Mouse (Mus musculus): ENCODE results near the gene Rab42. TPM values are rescaled to one million over a fixed set of nuclear protein-coding genes. Genes with fewer than 3 reads are reported as not detected.

Gene Rab42
- total RNA-seq, 2 experiments from 2014 or later, result not detected

DNA sequence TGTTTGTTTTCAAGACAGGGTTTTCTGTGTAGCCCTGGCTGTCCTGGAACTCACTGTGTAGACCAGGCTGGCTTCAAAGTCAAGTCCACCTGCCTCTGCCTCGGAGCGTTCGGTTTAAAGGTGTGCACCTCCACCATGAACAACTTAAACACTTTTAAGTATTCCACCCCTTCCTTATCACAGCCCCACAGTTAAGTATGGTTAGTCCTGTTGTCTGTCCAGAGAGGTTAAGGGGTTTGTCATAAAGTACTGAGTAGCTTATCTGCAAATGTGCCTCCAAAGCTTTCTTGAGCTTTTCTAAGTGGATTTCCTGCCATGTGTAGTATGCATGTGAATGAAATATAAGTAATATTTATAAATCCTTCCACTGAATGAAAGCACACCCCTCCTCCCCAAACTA is 27.2 kb downstream of the Rab42 start:
- no peak for ATAC-seq (replicated peaks; ENCODE audit: poor library complexity, severe bottlenecking)

DNA sequence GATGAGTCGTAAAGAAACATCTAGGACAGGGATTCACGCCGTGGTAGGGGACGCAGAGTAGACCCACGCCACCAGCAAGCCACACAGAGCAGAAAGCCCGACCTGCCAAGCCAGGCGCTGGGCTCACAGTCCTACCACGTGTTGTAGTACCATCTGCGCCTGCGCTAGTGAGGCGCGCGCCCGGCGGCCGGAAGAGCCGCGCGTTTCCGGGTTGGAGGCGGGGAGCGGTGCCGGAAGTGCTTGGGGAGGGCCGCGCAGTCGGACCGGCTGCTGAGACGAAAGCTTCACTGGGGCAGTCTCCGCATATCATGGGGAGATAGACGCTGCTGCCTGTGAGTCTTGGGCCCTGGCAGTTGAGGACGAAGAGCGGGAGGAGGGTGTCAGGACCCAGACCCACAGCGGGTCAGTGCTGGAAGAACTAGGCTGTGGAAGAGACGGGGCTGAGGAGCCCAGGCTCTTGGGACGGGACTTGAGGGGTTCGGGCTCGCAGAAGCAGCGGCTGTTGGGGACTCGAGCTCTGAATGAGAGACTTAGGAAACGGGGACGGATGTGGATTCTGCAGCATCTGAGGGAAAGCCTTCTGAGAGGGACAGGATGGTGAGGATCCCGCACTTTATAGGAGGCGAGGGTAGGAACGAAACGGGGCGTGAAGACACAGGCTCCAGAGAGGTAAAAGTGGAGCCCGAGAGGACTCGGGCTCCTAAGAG is 28.9 kb downstream of the Rab42 start, which contains the start of gene Taf12:
TSS of gene Taf12 (plus strand) at position 220 of the 707 bp plus-strand sequence.
- ATAC-seq (replicated peaks; ENCODE audit: poor library complexity, severe bottlenecking), result peak; percentile 73

DNA sequence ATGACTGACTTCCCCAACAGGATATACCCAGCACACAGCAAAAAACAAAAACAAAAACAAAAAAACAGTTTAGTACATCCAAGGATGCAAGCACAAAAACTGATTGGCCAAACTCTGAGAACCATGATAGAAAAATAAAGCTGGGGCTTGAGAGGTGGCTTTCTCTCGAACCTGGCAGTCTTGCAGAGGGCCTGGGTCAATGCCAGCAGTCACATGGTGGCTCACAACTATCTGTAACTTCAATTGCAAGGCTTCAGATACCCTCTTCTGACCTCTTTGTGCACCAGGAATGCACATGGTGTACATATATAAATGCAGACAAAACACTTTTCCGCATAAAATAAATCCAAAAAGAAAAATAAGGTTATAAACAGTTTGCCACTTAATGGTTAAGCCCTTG is 30.0 kb downstream of the Rab42 start:
- no peak for ATAC-seq (replicated peaks; ENCODE audit: poor library complexity, severe bottlenecking)

DNA sequence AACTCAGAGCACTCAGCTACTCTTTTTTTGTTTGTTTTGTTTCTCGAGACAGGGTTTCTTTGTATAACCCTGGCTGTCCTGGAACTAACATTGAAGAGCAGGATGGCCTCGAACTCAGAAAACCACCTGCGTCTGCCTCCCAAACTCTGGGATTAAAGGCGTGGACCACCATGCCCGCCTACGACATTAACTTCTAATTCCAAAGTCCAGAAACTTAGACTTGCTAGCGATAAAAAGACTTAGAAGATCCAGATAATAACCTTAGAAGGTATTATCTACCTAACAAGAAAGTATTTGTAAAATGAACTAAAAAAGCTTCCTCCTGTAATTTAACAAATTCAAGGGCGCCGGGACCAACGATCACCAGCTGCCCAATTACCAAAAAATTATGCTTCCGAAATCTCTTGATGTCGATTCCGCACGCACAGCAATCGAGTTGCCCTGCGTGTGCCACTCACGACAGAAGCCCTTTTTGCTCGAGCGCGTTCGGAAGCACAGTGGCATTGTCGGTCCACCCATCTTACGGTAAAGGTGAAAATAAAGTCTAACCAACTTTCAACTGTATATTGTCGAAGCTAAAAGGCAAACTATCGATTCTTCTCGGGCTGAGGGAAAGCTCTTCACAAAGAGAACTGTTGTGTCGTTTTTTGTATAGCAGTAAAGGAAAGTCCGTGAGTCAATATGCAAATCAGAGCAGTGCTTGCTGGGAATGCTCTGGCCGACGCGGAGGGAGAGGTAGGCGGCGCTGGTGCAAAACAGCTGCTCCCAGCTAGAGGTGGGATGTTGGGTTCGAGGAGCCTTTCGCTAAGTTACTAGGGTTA is 33.2 kb downstream of the Rab42 start:
- peak; percentile 66 for ATAC-seq (replicated peaks; ENCODE audit: poor library complexity, severe bottlenecking)

DNA sequence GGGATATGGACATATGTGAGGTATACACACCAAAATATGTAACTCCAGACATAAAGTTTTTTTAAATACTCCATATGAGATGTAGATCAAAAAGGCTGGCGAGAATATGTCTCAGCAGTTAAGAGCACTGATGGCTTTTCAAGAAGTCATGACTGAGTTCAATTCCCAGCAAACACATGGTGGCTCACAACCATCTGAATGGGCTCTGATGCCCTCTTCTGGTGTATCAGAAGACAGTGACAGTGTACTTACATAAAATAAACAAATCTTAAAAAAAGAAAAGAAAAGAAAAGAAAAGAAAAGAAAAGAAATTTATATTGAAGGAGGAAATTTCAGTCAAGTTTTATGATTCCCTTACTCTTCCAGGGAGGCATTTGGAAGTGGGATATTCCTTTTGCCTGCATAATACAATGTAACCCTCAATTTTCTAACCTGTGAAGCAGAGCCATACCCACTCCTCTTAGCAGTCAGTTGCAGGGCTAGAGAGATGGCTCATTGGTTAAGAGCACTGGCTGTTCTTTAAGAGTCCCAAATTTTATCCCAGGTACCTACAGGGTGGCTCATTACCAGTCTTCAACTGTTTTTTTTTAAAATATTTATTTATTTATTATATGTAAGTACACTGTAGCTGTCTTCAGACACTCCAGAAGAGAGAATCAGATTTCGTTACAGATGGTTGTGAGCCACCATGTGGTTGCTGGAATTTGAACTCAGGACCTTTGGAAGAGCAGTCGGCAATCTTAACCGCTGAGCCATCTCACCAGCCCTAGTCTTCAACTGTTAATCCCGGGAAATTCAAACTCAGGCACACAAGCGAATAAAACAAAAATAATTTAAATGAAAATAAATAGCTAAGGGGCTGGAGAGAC is 34.1 kb downstream of the Rab42 start:
- peak; percentile 30 for ATAC-seq (replicated peaks; ENCODE audit: poor library complexity, severe bottlenecking)

DNA sequence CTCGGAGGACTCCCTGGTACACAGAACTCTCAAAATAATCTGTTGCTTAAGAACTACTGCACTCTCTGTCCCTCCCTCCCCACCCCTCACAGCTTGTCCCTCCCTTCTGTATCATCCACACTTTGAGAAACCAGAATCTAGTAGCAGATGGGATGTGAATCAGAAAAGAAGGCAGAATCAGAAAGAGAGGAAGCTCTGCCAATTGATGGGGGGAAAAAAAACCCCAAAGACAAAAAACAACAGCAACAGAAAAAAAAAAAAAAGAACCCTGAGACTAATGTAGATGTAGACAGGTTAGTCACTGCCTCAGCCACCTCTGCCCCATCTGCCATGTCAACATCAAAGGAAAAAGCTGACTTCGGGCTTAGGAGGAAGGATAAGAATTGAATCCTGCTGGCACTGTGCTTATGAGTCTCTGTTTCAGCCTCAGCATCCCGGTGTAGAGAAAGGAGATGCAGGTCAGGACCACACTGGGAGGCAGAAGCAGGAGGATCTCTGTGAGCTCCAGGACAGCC is 36.3 kb downstream of the Rab42 start:
- no peak for ATAC-seq (replicated peaks; ENCODE audit: poor library complexity, severe bottlenecking)

DNA sequence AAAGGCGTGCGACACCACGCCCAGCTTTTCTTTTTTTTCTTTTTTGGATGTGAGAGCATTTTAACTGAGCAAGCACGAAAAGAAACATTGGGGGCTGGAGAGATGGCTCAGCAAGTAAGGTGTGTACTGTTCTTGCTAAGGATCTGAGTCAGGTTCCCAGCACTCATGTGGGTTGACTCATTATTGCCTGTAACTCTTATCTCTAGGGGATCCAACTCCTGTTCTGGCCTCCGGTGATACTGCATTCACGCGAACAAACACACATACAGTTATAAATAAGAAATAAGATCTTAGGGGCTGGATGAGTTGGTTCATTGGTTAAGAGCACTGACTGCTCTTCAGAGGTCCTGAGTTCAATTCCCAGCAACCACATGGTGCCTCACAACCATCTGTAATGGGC is 39.9 kb downstream of the Rab42 start:
- no peak for ATAC-seq (replicated peaks; ENCODE audit: poor library complexity, severe bottlenecking)

DNA sequence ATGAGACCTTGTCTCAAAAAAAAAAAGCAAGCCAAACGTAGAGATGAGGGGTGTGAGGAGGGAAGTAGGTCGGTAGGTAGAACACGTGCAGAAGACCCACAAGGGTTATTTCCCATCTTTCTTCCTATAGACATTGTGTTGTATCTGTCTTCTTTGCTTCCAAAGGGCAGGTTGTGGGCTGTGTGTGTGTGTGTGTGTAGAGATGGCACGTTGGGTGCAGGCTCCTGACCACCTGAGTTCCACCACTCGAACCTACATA is 40.9 kb downstream of the Rab42 start:
- ATAC-seq (replicated peaks; ENCODE audit: poor library complexity, severe bottlenecking), result no peak

DNA sequence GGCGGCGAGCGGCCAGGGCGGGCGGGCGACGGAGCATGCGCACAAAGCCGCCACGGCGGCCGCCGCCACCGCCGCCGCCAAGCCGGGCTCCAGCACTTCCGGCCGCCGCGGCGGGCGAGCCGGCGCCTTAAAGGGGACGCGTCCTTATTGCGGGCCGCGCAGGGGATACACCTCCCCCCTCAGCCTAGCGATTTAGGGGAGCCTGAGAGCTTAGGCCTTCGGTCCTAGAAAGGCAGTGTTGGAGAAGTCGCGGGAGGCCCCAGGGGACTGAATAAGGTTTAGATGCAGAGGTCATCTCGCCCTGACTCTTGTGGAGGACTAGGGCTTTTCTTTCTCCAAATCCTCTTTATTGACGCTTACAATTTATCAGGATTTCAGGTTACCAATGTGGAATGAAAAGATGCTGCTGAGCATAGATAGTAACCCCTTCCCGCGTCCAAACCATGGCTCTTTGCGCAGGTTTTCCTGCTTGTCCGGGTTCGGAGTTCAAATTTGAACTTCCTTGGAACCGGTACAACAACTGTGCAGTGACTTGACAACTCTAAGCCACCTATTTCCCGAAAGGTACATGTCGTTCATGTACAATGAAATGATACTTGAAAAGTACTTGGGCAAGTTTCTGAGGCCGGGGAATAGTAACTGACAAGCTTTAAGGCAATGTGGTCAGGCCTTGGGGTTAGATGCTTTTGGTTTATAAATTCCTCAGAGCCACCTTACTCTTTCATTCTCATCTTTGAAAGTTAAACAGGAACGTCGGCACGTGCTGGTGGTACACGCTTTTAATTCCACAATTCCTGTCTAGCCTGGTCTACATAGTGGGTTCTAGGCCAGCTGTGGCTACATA is 41.4 kb downstream of the Rab42 start, which contains the start of gene Gmeb1:
TSS of gene Gmeb1 (minus strand) at position 89 of the 844 bp plus-strand sequence.
- peak; percentile 57 for ATAC-seq (replicated peaks; ENCODE audit: poor library complexity, severe bottlenecking)

DNA sequence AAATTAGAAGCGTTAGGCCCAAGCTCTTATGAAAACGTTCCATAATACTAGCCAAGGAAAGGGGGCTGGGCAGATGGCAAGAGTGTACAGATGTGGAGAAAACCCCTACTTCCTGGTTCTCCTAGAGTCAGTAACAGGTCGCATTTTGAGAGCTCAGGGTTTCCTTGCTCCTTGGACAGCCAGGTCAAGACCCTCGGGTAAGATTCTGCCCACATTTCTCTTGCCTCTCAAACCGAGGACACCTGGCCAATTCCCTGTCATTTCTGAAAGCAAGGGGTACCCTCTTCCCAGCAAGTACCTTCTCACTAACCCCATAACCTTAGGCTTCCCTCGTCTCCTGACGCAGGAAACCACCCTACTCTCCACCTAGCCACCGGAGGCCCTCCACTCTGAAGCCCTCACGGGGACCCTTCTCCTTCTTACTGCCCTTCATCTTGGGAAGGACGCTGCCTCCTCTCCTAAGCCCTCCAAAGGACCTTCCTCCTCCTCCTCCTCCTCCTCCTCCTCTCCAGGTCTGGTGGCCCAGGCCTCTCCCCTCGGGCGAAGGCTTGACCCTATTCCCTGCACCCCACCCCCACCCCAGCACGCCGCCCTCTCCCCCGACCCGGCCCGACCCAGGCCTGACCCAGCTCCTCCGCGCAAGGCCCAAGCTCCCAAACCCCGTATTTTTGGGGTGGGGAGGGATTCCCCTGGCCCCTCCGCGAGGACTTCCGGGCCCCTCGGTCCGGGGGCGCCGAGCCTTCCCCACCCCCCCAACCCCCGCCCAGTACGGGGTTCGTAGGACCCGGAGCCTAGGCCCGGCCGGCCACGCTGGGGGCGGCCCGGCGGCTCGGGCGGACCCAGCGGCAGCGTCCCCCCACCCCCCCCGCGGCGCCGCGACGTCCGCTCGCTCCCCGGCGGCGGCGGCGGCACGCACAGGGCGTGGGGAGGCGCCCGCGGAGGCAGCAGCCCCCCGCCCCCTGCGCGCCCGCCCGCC is 42.5 kb downstream of the Rab42 start:
- peak; percentile 54 for ATAC-seq (replicated peaks; ENCODE audit: poor library complexity, severe bottlenecking)

DNA sequence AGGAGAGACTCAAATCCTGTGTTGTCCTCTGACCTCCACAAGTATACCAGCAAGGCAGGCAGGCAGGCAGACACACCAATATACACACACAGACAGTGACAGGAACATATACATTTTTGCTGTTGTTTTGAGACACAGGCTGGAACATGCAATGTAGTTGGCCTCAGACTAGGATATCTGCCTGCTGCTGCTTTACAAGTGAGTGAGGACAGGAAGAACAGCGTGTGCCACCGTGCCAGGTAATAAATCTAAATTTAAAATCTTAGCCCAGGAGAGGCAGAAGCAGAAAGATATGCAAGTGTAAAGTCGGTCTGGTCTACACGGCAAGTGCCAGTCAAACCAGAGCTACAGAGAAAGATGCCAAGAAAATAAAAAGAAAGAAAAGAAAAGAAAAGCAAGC is 43.9 kb downstream of the Rab42 start:
- ATAC-seq (replicated peaks; ENCODE audit: poor library complexity, severe bottlenecking), result no peak

DNA sequence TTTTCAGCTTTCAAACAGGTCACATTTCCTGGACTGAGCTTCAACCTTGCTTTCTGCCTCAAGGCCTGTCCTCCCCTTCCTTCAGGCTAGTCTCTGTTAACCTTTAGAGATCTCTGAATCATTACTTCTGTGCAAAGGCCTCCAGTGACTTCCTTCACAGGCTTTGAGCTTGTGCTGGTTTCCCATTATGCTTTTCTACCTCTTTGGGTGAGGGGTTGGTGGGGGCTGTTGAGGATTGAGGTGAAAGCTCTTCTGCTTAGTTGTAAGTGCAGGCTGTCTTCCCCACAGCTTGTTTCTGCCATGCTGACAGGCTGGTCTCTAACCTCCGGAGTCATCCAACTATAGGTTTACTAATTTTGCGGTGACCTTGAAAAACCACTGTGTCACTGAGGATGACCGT is 46.8 kb downstream of the Rab42 start:
- ATAC-seq (replicated peaks; ENCODE audit: poor library complexity, severe bottlenecking), result no peak

DNA sequence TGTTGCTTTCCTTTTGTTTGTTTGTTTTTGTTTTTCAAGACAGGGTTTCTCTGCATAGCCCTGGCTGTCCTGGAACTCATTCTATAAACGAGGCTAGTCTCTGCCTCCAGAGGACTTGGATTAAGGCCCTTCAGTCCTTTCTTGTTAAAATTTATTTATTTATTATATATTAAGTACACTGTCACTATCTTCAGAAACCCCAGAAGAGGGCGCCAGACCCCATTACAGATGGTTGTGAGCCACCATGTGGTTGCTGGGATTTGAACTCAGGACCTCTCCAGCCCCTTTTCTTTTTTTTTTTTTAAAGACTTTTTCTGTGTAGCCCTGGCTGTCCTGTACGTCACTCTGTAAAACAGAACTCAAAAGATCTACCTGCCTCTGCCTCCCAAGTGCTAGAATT is 48.2 kb downstream of the Rab42 start:
- no peak for ATAC-seq (replicated peaks; ENCODE audit: poor library complexity, severe bottlenecking)

DNA sequence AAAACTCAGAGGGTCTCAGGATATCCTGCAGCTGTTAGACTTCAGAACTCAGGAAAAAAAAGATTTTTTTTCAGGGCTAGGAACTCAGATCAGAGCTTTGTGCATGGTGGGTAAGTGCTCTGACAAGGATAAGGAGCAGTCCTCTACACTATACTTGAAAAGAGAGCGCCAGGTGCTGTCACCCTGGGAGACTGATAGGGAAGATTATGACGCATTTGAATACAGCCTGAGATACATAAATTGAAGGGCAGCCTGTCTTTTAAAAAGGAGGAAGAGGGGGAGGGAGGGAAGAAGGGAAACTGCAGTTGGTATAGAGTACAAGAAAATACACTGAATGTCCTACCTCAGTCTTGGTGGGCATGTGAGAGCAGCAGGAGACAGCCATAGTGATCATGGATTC is 49.6 kb downstream of the Rab42 start:
- ATAC-seq (replicated peaks; ENCODE audit: poor library complexity, severe bottlenecking), result no peak

DNA sequence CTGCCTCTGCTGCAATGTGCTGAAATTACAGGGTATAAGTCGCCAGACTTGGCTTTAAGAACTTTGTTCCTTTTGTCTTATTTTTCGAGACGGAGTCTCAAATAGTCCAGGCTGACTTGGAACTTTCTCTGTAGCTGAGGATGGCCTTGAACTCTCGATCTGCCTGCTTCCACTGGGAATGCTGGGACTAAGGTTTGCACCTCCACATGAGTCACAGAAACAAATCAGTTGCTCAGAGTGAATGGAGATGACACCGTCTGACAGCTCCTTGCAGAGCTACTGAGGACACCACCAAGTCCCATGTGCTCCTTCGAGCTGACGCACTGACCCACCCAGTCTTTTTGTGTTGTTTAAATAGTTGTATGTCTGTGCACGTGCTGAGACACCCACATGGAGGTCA is 50.1 kb downstream of the Rab42 start:
- ATAC-seq (replicated peaks; ENCODE audit: poor library complexity, severe bottlenecking), result no peak
